ENCODE assay signal across 8 mouse cellular contexts in the genomic region with DNA sequence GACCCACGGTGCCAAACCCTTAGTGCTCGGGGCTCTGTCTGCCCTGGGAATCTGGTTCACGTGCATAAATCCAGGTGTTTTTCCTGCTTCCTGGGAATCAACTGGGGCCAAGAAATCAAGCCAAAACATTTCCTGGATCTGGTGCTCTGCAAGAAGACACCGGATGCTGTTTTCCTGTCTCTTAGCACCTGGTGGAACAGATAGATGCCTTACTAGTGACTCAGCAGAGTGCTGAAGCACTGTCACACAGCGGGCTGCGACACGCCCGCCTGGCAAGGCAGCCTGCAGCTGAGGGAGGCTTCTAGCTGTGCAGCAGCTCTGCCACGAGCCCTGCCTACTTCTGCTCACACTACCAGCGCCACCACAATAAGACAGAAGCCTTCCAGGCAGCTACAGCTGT. TPM values are rescaled to one million over a fixed set of nuclear protein-coding genes. Genes with fewer than 3 reads are reported as not detected.
DNase-seq lines count a peak whose midpoint lies in the region; ATAC-seq and TF ChIP-seq lines count a peak whose summit lies in the region.

No protein-coding gene starts in this region.

- TF ChIP-seq CTCF in liver, postnatal 0 days (IDR thresholded peaks at IDR 0.05; ENCODE audit: low read depth), result no peak
- TF ChIP-seq CTCF in brain, embryonic 14.5 days (IDR thresholded peaks at IDR 0.05; ENCODE audit: borderline replicate concordance, extremely low read depth, insufficient read depth, insufficient read length), result no peak

- no peak overlapping the region for H3K4me3 ChIP-seq in liver, postnatal 0 days (ENCODE audit: low read depth, low read length)
- H3K4me3 ChIP-seq in midbrain, embryonic 14.5 days (replicated peaks; ENCODE audit: low read depth, low read length), result no peak overlapping the region
- H3K4me3 ChIP-seq in forebrain, embryonic 13.5 days, result no peak overlapping the region

- H3K4me1 ChIP-seq in liver, postnatal 0 days (ENCODE audit: insufficient read depth), result no peaks in the 10 kb centered on the region
- no peaks in the 10 kb centered on the region for H3K4me1 ChIP-seq in midbrain, embryonic 14.5 days (ENCODE audit: control insufficient read depth, insufficient read depth, low read length)
- no peaks in the 10 kb centered on the region for H3K4me1 ChIP-seq in forebrain, embryonic 13.5 days

- no peak for TF ChIP-seq EP300 in liver, postnatal 0 days (IDR thresholded peaks at IDR 0.05; ENCODE audit: low read depth)

- 0 out of 2 replicates have a peak, but pooled peaks cover 2% of the 10 kb centered on the region for H3K36me3 ChIP-seq in liver, postnatal 0 days (replicated peaks; ENCODE audit: insufficient read depth, low read length)
- H3K36me3 ChIP-seq in midbrain, embryonic 14.5 days (ENCODE audit: control insufficient read depth, insufficient read depth, low read length), result peaks cover 85% of the 10 kb centered on the region
- H3K36me3 ChIP-seq in forebrain, embryonic 13.5 days (ENCODE audit: poor library complexity, severe bottlenecking), result peaks cover 92% of the 10 kb centered on the region

- peak; percentile 17 for DNase-seq in liver
- DNase-seq in liver, postnatal 0 days, result no peak
- DNase-seq in brain, embryonic 14.5 days (ENCODE audit: low read depth), result peak; percentile 9
- DNase-seq in kidney, postnatal 14 days, result peak; percentile 30
- DNase-seq in right cerebral cortex, postnatal 14 days, result peak; percentile 50
- no peak for DNase-seq in midbrain, embryonic 14.5 days
- no peak for DNase-seq in cerebellum, adult 11 months

- H3K9ac ChIP-seq in liver, postnatal 0 days (replicated peaks), result no peak overlapping the region
- H3K9ac ChIP-seq in midbrain, embryonic 14.5 days (replicated peaks; ENCODE audit: low read length), result no peak overlapping the region
- no peak overlapping the region for H3K9ac ChIP-seq in forebrain, embryonic 13.5 days

- no peaks in the 10 kb centered on the region for H3K27me3 ChIP-seq in liver, postnatal 0 days (ENCODE audit: insufficient read depth, low read length)
- no peaks in the 10 kb centered on the region for H3K27me3 ChIP-seq in midbrain, embryonic 14.5 days (ENCODE audit: control insufficient read depth, insufficient read depth, low read length)
- no peaks in the 10 kb centered on the region for H3K27me3 ChIP-seq in forebrain, embryonic 13.5 days

- WGBS in liver, postnatal 0 days (ENCODE audit: insufficient replicate concordance), result 43% methylated on average over 10 of the region's 10 CpGs
- 85% methylated on average over 10 of the region's 10 CpGs for WGBS in midbrain, embryonic 14.5 days
- 82% methylated on average over 10 of the region's 10 CpGs for WGBS in forebrain, embryonic 13.5 days

- no peak for TF ChIP-seq POLR2A in brain, embryonic 14.5 days (IDR thresholded peaks at IDR 0.05; ENCODE audit: borderline replicate concordance, extremely low read depth, insufficient read depth, insufficient read length, poor library complexity, severe bottlenecking)

- H3K4me2 ChIP-seq in liver, postnatal 0 days (ENCODE audit: low read depth, low read length), result no peak overlapping the region
- no peak overlapping the region for H3K4me2 ChIP-seq in midbrain, embryonic 14.5 days (ENCODE audit: low read length)
- H3K4me2 ChIP-seq in forebrain, embryonic 13.5 days, result no peak overlapping the region

- no peaks in the 10 kb centered on the region for H3K9me3 ChIP-seq in liver, postnatal 0 days (ENCODE audit: low read length)
- H3K9me3 ChIP-seq in midbrain, embryonic 14.5 days (ENCODE audit: control insufficient read depth, low read length), result no peaks in the 10 kb centered on the region
- H3K9me3 ChIP-seq in forebrain, embryonic 13.5 days (replicated peaks), result no peaks in the 10 kb centered on the region

- no peak overlapping the region for H3K27ac ChIP-seq in liver, postnatal 0 days (ENCODE audit: low read depth)
- no peak overlapping the region for H3K27ac ChIP-seq in midbrain, embryonic 14.5 days (replicated peaks; ENCODE audit: low read depth, low read length)
- H3K27ac ChIP-seq in forebrain, embryonic 13.5 days, result no peak overlapping the region

- no peak for ATAC-seq in liver, postnatal 0 days
- ATAC-seq in midbrain, embryonic 14.5 days (ENCODE audit: low FRiP score, low TSS enrichment), result no peak
- no peak for ATAC-seq in forebrain, embryonic 13.5 days

RNA-seq across cellular contexts. Expression of a gene that starts 59.0 kb away (rescaled TPM):
- 69.6 and 74.3 TPM in 2 replicates for polyA plus RNA-seq in liver, postnatal 0 days (2015; fragmentation: Nextera tagmentation; extraction: Ambion mirVana)
- 68.1 and 77.7 TPM in 2 replicates for polyA plus RNA-seq in brain, embryonic 14.5 days (2012; rRNA removed)
- polyA plus RNA-seq in midbrain, embryonic 14.5 days (2014; fragmentation: Nextera tagmentation; extraction: Ambion mirVana), result 150 and 154 TPM in 2 replicates
- polyA plus RNA-seq in forebrain, embryonic 13.5 days (2015; fragmentation: Nextera tagmentation; extraction: Ambion mirVana), result 186 and 204 TPM in 2 replicates

RNA-seq across cellular contexts. Expression of a gene that starts 59.1 kb away (rescaled TPM):
- 0.05 and 0.06 TPM in 2 replicates for polyA plus RNA-seq in liver, postnatal 0 days (2015; fragmentation: Nextera tagmentation; extraction: Ambion mirVana)
- 0.19 and 0.21 TPM in 2 replicates for polyA plus RNA-seq in brain, embryonic 14.5 days (2012; rRNA removed)
- 0.45 and 0.98 TPM in 2 replicates for polyA plus RNA-seq in midbrain, embryonic 14.5 days (2014; fragmentation: Nextera tagmentation; extraction: Ambion mirVana)
- 0.21 and 0.37 TPM in 2 replicates for polyA plus RNA-seq in forebrain, embryonic 13.5 days (2015; fragmentation: Nextera tagmentation; extraction: Ambion mirVana)

Comparison
In these comparisons a context has a peak if more than half of its experiments do, and no peak if none do; other contexts are left out.
1. DNase-seq: peak in liver (single experiment), brain, embryonic 14.5 days (single experiment), kidney, postnatal 14 days (single experiment) and right cerebral cortex, postnatal 14 days (single experiment); none in liver, postnatal 0 days (single experiment), midbrain, embryonic 14.5 days (single experiment) and cerebellum, adult 11 months (single experiment).